Mouse (Mus musculus) kidney, embryonic 15.5 days (tissue): ENCODE data around the gene Zfp653. TPM values are rescaled to one million over a fixed set of nuclear protein-coding genes. Genes with fewer than 3 reads are reported as not detected.

Experiments used
- ATAC-seq: fragments of 200-750 bp; cut with Nextera tagmentation; replicated peaks from 2 replicates; pipeline ENCODE4 v1.8.0; 2017; ENCODE audit warnings: moderate TSS enrichment; ENCODE audit not compliant: low FRiP score
- H3K27ac ChIP-seq: fragments of 300-500 bp; sonication (generic); 2 replicates; pipeline ENCODE4 v1.5.1; 2015; ENCODE audit warnings: mild to moderate bottlenecking, inconsistent platforms
- H3K27me3 ChIP-seq: fragments of 300-500 bp; sonication (generic); 2 replicates; pipeline ENCODE4 v1.6.1; 2015; ENCODE audit warnings: inconsistent platforms
- H3K36me3 ChIP-seq: fragments of 300-500 bp; sonication (generic); 2 replicates; pipeline ENCODE4 v1.6.1; 2015; ENCODE audit warnings: inconsistent platforms
- H3K4me1 ChIP-seq: fragments of 300-500 bp; sonication (generic); 2 replicates; pipeline ENCODE4 v1.6.1; 2015; ENCODE audit warnings: inconsistent platforms
- H3K4me2 ChIP-seq: fragments of 300-500 bp; sonication (generic); 2 replicates; pipeline ENCODE4 v1.6.1; 2015; ENCODE audit warnings: moderate library complexity, mild to moderate bottlenecking, inconsistent platforms
- H3K4me3 ChIP-seq: fragments of 300-500 bp; sonication (generic); replicated peaks from 2 replicates; pipeline ENCODE4 v1.5.1; 2015; ENCODE audit warnings: mild to moderate bottlenecking, inconsistent platforms
- H3K9ac ChIP-seq: fragments of 300-500 bp; sonication (generic); 2 replicates; pipeline ENCODE4 v1.6.1; 2015; ENCODE audit warnings: mild to moderate bottlenecking, inconsistent platforms
- H3K9me3 ChIP-seq: fragments of 300-500 bp; sonication (generic); replicated peaks from 2 replicates; pipeline ENCODE4 v1.6.1; 2016; ENCODE audit warnings: inconsistent platforms
- WGBS: fragments of 180-500 bp; shearing (Covaris S2); methylation state at CpG from one replicate; pipeline ENCODE4 v1.1.7; 2015; ENCODE audit warnings: mixed read lengths; 5-methylcytosine and 5-hydroxymethylcytosine counted together
- polyA plus RNA-seq: library from polyadenylated mRNA; unstranded; fragments of >200 nt; fragmentation: Nextera tagmentation; extraction: Ambion mirVana; gene quantifications from 2 replicates; pipeline ENCODE4 v1.2.1, GENCODE M21; 2015

Zfp653 gene
- polyA plus RNA-seq, 1 experiment from 2014 or later, result 14.0 TPM

DNA sequence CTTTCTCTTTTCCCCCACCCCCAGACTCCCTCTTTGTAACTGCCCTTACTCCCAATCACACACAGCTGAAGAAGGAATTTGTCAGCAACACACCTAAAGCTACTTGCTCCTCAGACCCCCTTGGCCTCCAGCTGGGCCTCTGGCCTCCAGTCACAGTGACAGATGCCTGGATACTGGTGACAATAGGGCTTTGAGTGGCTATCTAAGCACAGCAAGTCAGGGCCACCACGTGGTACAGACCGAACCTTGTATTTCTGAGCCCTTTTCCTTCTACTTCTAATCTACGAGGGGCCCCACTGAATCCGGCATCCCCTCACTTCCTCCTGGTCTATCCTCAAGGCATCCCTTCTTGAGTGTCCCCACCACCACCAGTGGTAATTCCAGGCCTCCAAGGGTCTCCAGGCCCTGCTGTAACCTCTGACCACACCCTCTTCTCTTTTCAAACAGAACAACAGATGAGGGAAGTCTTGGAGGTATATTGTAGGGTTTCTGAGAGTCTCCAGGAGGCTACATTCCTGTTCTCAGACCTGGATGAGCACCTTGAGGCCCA, 21.4 kb downstream of the Zfp653 start:
- ATAC-seq, result no peak
- Histone ChIP-seq H3K27me3 (peaks cover 63% of the 10 kb centered on the region), H3K9ac (no peak overlapping the region), H3K4me3 (no peak overlapping the region), H3K9me3 (no peaks in the 10 kb centered on the region), H3K4me1 (peaks cover 26% of the 10 kb centered on the region), H3K36me3 (no peaks in the 10 kb centered on the region), H3K4me2 (peak overlapping the region; percentile 74; the same call in 1 of the 2 replicates), H3K27ac (no peak overlapping the region)
- 60% methylated on average over 4 of the region's 4 CpGs for WGBS

- ATAC-seq, result no peak
- 80% methylated on average over 11 of the region's 11 CpGs for WGBS
- H3K4me2 ChIP-seq, result no peak overlapping the region
- H3K36me3 ChIP-seq, result no peaks in the 10 kb centered on the region
- no peak overlapping the region for H3K9ac ChIP-seq
- no peaks in the 10 kb centered on the region for H3K9me3 ChIP-seq
- H3K4me1 ChIP-seq, result peaks cover 21% of the 10 kb centered on the region
- H3K27ac ChIP-seq, result no peak overlapping the region
- no peak overlapping the region for H3K4me3 ChIP-seq
- H3K27me3 ChIP-seq, result peaks cover 59% of the 10 kb centered on the region
These were observed 21.9 kb downstream of the Zfp653 start for GRCm38 (mm10) chr9:22049315-22049714.

DNA sequence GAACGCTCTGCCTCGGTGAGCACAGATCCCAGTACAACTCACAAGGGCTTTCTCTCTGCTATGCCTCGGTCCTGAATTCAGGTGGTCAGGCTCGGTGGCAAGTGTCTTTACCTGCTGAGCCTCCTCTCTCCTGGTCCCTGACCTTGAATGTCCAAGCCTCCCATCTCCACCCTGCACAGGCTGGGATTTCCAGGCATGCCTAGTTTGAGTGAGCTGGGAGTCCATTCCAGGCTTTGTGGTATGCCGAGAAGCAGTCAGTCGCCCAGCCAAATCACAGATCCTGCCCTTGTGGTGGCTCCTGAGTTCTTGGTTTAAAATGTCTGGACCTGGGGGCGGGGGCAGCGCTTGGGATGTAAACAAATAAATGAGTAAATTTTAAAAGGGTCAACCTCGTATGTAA, 23.8 kb downstream of the Zfp653 start:
- 54% methylated on average over 9 of the region's 9 CpGs for WGBS
- Histone ChIP-seq H3K4me3 (no peak overlapping the region), H3K27me3 (peaks cover 40% of the 10 kb centered on the region), H3K4me1 (peaks cover 20% of the 10 kb centered on the region), H3K27ac (no peak overlapping the region), H3K36me3 (no peaks in the 10 kb centered on the region), H3K4me2 (no peak overlapping the region), H3K9me3 (no peaks in the 10 kb centered on the region), H3K9ac (no peak overlapping the region)
- no peak for ATAC-seq

GRCm38 (mm10) chr9:22041832-22042231, 29.3 kb downstream of the Zfp653 start:
- 49% methylated on average over 2 of the region's 2 CpGs for WGBS
- H3K4me1 ChIP-seq, result no peaks in the 10 kb centered on the region
- H3K4me3 ChIP-seq, result no peak overlapping the region
- H3K9ac ChIP-seq, result no peak overlapping the region
- no peaks in the 10 kb centered on the region for H3K27me3 ChIP-seq
- H3K4me2 ChIP-seq, result no peak overlapping the region
- no peaks in the 10 kb centered on the region for H3K9me3 ChIP-seq
- H3K36me3 ChIP-seq, result no peaks in the 10 kb centered on the region
- no peak overlapping the region for H3K27ac ChIP-seq
- ATAC-seq, result no peak

DNA sequence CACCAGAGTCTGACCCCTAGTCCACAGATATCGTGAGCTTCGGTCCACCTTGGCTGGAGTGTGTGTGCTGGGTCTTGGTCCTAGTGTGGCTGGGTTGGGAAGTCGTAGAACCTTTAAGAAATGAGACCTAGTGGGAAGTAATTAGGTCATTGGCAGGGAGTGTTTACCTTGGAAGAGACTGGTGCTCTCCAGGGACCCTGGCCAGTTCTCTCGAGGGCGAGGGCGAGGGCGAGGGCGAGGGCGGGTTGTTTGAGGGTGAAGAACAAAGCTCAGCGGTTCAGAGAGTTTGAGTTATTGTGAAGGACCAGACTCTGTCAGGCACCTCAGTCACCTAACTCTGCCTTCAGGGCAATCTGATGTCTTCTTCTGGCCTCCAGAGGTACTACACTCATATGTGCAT, 33.4 kb downstream of the Zfp653 start:
- H3K4me1 ChIP-seq, result no peaks in the 10 kb centered on the region
- H3K9me3 ChIP-seq, result no peaks in the 10 kb centered on the region
- H3K36me3 ChIP-seq, result no peaks in the 10 kb centered on the region
- H3K4me3 ChIP-seq, result no peak overlapping the region
- H3K4me2 ChIP-seq, result no peak overlapping the region
- no peak overlapping the region for H3K27ac ChIP-seq
- H3K27me3 ChIP-seq, result no peaks in the 10 kb centered on the region
- no peak for ATAC-seq
- 71% methylated on average over 10 of the region's 10 CpGs for WGBS
- no peak overlapping the region for H3K9ac ChIP-seq

DNA sequence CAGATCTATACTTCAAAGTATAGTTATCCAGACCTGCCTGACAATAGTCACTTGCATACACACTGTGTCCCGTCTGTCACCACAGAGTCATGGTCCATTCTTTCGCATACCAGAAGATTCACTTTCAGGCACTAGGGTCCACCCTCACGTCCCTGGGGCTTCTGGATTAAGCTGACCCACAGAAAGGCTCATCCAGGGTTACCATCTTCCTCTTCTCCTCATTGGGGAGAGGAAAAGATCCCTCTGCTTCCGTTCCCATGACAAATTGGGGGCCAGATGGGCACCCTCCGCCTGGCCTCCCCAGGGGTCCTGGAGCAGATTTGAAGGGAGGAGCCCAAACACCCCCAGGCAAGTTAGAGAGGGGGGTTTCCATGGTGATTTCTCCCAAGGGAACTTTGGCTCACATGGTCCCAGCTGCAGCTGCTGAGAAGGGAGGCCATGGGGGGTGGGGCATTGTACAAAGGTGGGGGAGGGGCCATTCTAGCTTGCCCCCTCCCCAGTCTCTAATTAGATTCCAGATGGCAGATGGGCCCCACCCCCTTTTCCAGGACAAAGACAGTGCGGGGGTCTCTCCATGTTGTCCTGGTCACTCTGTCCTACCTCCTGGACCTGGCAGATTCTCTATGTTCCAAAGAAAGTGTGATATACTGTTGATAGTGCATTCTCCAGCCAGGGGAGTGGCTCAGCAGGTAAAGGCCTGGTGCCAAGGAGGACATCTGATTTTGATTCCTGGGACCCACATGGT, 35.7 kb downstream of the Zfp653 start:
- ATAC-seq, result no peak
- Histone ChIP-seq H3K4me3 (no peak overlapping the region), H3K27me3 (no peaks in the 10 kb centered on the region), H3K9me3 (no peaks in the 10 kb centered on the region), H3K36me3 (no peaks in the 10 kb centered on the region), H3K4me2 (no peak overlapping the region), H3K4me1 (no peaks in the 10 kb centered on the region), H3K9ac (no peak overlapping the region), H3K27ac (no peak overlapping the region)
- WGBS, result 55% methylated on average over 6 of the region's 6 CpGs

DNA sequence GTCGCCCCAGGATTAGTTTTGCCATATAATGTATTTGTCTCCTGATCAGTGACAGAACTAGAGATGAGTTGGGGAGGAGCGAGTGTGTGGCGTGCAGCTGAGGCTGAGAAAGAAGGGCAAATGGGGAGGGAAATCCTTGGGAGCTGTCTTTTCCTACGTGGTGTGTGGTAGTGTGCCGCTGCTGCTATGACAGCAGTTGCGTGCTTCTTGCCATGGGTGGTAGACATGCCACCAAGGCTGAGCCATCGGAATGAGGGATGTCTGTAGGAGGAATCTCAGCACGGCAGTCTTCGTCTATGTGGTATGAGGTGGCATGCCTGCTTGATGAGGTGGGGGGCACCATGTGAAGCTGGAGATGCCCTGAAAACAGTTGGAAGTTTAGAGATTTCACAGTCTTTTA, 40.8 kb downstream of the Zfp653 start:
- no peak overlapping the region for H3K4me3 ChIP-seq
- H3K36me3 ChIP-seq, result no peaks in the 10 kb centered on the region
- WGBS, result 91% methylated on average over 9 of the region's 9 CpGs
- no peak overlapping the region for H3K27ac ChIP-seq
- no peaks in the 10 kb centered on the region for H3K27me3 ChIP-seq
- no peak for ATAC-seq
- H3K9ac ChIP-seq, result no peak overlapping the region
- H3K4me2 ChIP-seq, result no peak overlapping the region
- H3K9me3 ChIP-seq, result no peaks in the 10 kb centered on the region
- H3K4me1 ChIP-seq, result no peaks in the 10 kb centered on the region

DNA sequence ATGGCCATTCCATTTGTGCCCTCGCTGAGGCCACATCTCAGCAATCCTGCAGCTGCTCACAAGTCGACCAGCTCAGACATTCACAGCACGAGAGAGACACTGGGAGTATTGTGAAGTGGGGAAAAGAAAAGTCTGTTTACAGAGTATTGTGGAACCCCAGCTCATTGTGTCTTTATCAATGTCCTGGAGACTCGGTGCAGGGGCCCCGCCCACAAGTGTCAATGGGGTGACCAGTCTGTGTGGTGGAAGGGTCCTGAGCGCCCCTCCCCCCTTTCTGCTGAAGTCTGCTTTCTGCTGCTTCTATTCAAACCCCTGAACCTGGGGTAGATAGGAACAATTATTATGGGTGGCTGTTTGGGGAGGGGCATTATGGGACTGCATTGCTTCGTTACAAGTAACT, 42.7 kb downstream of the Zfp653 start:
- H3K4me2 ChIP-seq, result no peak overlapping the region
- no peak overlapping the region for H3K9ac ChIP-seq
- 60% methylated on average over 7 of the region's 7 CpGs for WGBS
- H3K4me3 ChIP-seq, result no peak overlapping the region
- no peaks in the 10 kb centered on the region; the same call in 1 of the 2 replicates for H3K27me3 ChIP-seq
- H3K9me3 ChIP-seq, result no peaks in the 10 kb centered on the region
- ATAC-seq, result no peak
- no peaks in the 10 kb centered on the region for H3K36me3 ChIP-seq
- no peaks in the 10 kb centered on the region for H3K4me1 ChIP-seq
- H3K27ac ChIP-seq, result no peak overlapping the region

GRCm38 (mm10) chr9:22024592-22024991, 46.6 kb downstream of the Zfp653 start:
- 33% methylated on average over 8 of the region's 8 CpGs for whole genome bisulfite sequencing
- Histone ChIP-seq H3K4me1 (no peaks in the 10 kb centered on the region), H3K27ac (no peak overlapping the region), H3K4me2 (no peak overlapping the region), H3K9me3 (no peaks in the 10 kb centered on the region), H3K36me3 (no peaks in the 10 kb centered on the region), H3K9ac (no peak overlapping the region), H3K4me3 (no peak overlapping the region), H3K27me3 (no peaks in the 10 kb centered on the region; the same call in 1 of the 2 replicates)
- no peak for ATAC-seq

- peaks cover 3% of the 10 kb centered on the region; the same call in 1 of the 2 replicates for H3K4me1 ChIP-seq
- no peaks in the 10 kb centered on the region for H3K27me3 ChIP-seq
- H3K9ac ChIP-seq, result no peak overlapping the region
- WGBS, result 78% methylated on average over 7 of the region's 7 CpGs
- peaks cover 31% of the 10 kb centered on the region for H3K36me3 ChIP-seq
- no peak for ATAC-seq
- no peaks in the 10 kb centered on the region for H3K9me3 ChIP-seq
- H3K4me3 ChIP-seq, result no peak overlapping the region
- H3K4me2 ChIP-seq, result no peak overlapping the region
- H3K27ac ChIP-seq, result no peak overlapping the region
These were observed 53.9 kb downstream of the Zfp653 start for GRCm38 (mm10) chr9:22017208-22017825.

DNA sequence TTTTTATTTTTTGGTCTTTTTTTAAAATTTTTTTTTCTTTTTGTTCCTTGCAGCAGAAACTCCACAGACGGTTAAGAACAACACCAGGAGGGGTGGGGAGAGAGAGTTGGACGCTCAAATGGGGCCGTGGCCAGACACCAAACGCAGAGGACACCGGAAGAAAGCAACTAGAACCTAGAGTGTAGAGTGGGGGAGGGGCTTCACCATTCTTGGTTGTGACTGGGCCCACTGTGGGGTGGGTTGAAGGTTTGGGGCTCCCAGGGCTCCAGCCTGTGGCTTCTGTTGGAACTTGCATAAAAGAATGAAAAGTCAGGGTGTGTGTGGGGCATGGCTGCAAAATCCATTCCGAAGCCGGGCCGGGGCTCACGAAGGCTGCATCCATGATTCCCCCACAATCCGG, 54.9 kb downstream of the Zfp653 start:
- no peak for ATAC-seq

DNA sequence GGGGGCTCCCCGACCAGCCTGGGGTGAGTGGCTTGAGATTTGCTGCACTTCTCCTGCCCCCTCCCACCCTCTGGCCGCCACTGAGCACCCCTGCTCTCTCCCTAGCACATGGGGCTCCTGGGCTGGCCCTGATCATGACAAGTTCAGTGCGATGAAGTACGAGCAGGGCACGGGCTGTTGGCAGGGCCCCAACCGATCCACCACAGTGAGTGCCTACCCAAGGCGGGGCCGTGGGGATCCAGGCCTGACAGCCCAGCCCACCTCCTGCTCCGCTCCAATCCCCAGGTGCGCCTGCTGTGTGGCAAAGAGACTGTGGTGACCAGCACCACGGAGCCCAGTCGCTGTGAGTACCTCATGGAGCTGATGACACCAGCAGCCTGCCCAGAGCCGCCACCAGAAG, 58.4 kb downstream of the Zfp653 start:
- ATAC-seq, result no peak
- Histone ChIP-seq H3K27me3 (no peaks in the 10 kb centered on the region), H3K4me2 (no peak overlapping the region), H3K9ac (no peak overlapping the region), H3K4me1 (peaks cover 3% of the 10 kb centered on the region; the same call in 1 of the 2 replicates), H3K9me3 (no peaks in the 10 kb centered on the region), H3K27ac (no peak overlapping the region), H3K4me3 (no peak overlapping the region), H3K36me3 (peaks cover 76% of the 10 kb centered on the region)
- 90% methylated on average over 13 of the region's 13 CpGs for WGBS

More for the DNA sequence above, 54.9 kb downstream of the Zfp653 start:
- no peaks in the 10 kb centered on the region for H3K9me3 ChIP-seq
- no peak overlapping the region for H3K27ac ChIP-seq
- no peaks in the 10 kb centered on the region for H3K27me3 ChIP-seq
- 60% methylated on average over 10 of the region's 10 CpGs for WGBS
- no peak overlapping the region for H3K4me2 ChIP-seq
- H3K36me3 ChIP-seq, result peaks cover 41% of the 10 kb centered on the region
- H3K9ac ChIP-seq, result no peak overlapping the region
- H3K4me1 ChIP-seq, result peaks cover 3% of the 10 kb centered on the region; the same call in 1 of the 2 replicates
- no peak overlapping the region for H3K4me3 ChIP-seq
